Mouse (Mus musculus): Measurements from ENCODE around the gene Atp2b4.

DNA sequence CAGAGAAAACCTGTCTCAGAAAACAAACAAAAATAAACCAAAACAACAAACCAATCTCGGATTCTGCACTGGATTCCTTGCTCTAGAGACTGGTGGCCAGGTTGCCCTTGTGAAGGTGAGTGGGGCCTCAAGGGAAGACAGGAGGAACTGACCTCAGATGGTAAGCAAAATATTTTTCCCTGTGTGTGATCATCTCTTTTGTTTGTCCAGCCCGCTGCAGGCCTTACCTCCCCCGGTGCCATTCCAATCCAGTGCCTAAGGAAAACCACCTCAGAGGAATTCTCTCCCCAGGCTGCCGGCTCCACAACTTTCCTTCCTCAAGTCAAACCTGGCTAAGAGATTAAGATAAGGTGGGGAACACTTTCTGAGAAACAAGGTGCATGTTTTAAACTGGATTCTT, 108.6 kb downstream of the Atp2b4 start:
- TF ChIP-seq POLR2A (IDR thresholded peaks at IDR 0.05; ENCODE audit: low read depth, low read length) (no peak), CTCF (IDR thresholded peaks at IDR 0.05; ENCODE audit: extremely low read depth, insufficient read depth, insufficient read length, insufficient replicate concordance) (no peak)
